Mouse (Mus musculus) neural tube, embryonic 13.5 days (tissue): Measurements from ENCODE around the gene Asic2. TPM values are rescaled to one million over a fixed set of nuclear protein-coding genes. Genes with fewer than 3 reads are reported as not detected.

Experiments used
- ATAC-seq: fragments of 200-750 bp; cut with Nextera tagmentation; 2 replicates; pipeline ENCODE4 v1.8.0; 2017; ENCODE audit warnings: low read depth, mild to moderate bottlenecking, moderate TSS enrichment, moderate library complexity
- H3K27ac ChIP-seq: fragments of 300-500 bp; sonication (generic); replicated peaks from 2 replicates; pipeline ENCODE4 v1.5.1; 2015; ENCODE audit warnings: moderate library complexity, mild to moderate bottlenecking, inconsistent platforms
- H3K27me3 ChIP-seq: fragments of 300-500 bp; sonication (generic); 2 replicates; pipeline ENCODE4 v1.6.1; 2015; ENCODE audit warnings: mild to moderate bottlenecking, inconsistent platforms
- H3K36me3 ChIP-seq: fragments of 300-500 bp; sonication (generic); 2 replicates; pipeline ENCODE4 v1.6.1; 2015; ENCODE audit warnings: mild to moderate bottlenecking, inconsistent platforms
- H3K4me1 ChIP-seq: fragments of 300-500 bp; sonication (generic); replicated peaks from 2 replicates; pipeline ENCODE4 v1.6.1; 2015; ENCODE audit warnings: inconsistent platforms
- H3K4me2 ChIP-seq: fragments of 300-500 bp; sonication (generic); 2 replicates; pipeline ENCODE4 v1.6.1; 2015; ENCODE audit warnings: inconsistent platforms, mild to moderate bottlenecking, moderate library complexity
- H3K4me3 ChIP-seq: fragments of 300-500 bp; sonication (generic); 2 replicates; pipeline ENCODE4 v1.5.1; 2015; ENCODE audit warnings: mild to moderate bottlenecking, inconsistent platforms
- H3K9ac ChIP-seq: fragments of 300-500 bp; sonication (generic); 2 replicates; pipeline ENCODE4 v1.6.1; 2015; ENCODE audit warnings: moderate library complexity, mild to moderate bottlenecking, inconsistent platforms
- H3K9me3 ChIP-seq: fragments of 300-500 bp; sonication (generic); 2 replicates; pipeline ENCODE4 v1.6.1; 2016; ENCODE audit warnings: inconsistent platforms
- WGBS: fragments of 180-500 bp; shearing (Covaris S2); methylation state at CpG from one replicate; pipeline ENCODE4 v1.1.7; 2015; 5-methylcytosine and 5-hydroxymethylcytosine counted together
- polyA plus RNA-seq: library from polyadenylated mRNA; unstranded; fragments of >200 nt; fragmentation: Nextera tagmentation; extraction: Ambion mirVana; gene quantifications from 2 replicates; pipeline ENCODE4 v1.2.1, GENCODE M21; 2015

Asic2 gene
- polyA plus RNA-seq, 1 experiment from 2014 or later, result 9.1 TPM

- WGBS, result 57% methylated on average over 4 of the region's 4 CpGs
- H3K27me3 ChIP-seq, result no peaks in the 10 kb centered on the region
- H3K4me3 ChIP-seq, result no peak overlapping the region
- no peak for ATAC-seq
- no peak overlapping the region for H3K27ac ChIP-seq
- H3K9me3 ChIP-seq, result no peaks in the 10 kb centered on the region; the same call in 1 of the 2 replicates
- H3K4me1 ChIP-seq, result no peaks in the 10 kb centered on the region
- no peak overlapping the region for H3K9ac ChIP-seq
- no peaks in the 10 kb centered on the region for H3K36me3 ChIP-seq
- no peak overlapping the region for H3K4me2 ChIP-seq
Measured at GRCm38 (mm10) chr11:81163056-81163455, 805.2 kb downstream of the Asic2 start.

GRCm38 (mm10) chr11:81153841-81154240 lies 814.4 kb downstream of the Asic2 start:
- peak overlapping the region; percentile 83 for H3K9ac ChIP-seq
- 9% methylated on average over 13 of the region's 13 CpGs for WGBS
- H3K4me1 ChIP-seq, result peaks cover 34% of the 10 kb centered on the region
- peaks cover 53% of the 10 kb centered on the region for H3K27me3 ChIP-seq
- peak overlapping the region; percentile 96 for H3K4me2 ChIP-seq
- H3K27ac ChIP-seq, result no peak overlapping the region; the same call in 1 of the 2 replicates
- H3K9me3 ChIP-seq, result no peaks in the 10 kb centered on the region
- H3K4me3 ChIP-seq, result peak overlapping the region; percentile 64
- ATAC-seq, result peak; percentile 29; the same call in 1 of the 2 replicates
- H3K36me3 ChIP-seq, result no peaks in the 10 kb centered on the region

DNA sequence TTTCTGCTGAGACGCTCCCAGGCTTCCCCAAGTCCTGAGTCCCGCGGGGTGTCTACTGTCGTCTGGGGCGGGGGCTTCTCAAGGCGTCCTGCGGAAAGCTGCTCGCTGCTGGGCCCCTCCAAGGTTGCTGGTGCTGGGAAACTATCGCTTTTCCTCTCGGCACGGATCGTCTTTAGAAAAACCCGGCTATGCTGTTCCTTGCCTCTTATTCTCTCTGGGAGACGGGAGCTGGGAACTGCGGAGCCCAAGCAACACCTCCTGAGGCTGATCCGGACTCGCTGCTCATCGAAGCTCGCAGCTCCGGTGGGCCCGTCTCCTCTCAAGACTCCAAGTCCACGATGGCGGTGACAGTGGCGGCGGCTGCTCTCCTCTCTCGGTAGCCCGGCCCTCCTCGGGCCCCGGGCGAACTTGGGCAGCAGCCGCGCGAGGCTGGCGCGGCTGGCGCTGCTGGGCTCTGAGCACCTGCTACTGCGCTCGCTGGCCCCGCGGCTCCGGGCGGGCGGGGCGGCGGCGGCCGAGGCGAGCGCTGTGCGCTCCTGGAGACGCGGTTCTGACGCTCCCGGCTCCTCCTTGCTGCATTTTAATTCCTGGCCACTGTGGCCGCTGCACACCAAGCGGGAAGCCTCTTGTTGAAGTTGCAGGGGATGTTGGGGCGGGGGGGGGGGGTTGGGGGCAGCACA lies 815.0 kb downstream of the Asic2 start:
- H3K9ac ChIP-seq, result peak overlapping the region; percentile 83
- H3K27me3 ChIP-seq, result peaks cover 54% of the 10 kb centered on the region
- no peaks in the 10 kb centered on the region for H3K36me3 ChIP-seq
- no peaks in the 10 kb centered on the region for H3K9me3 ChIP-seq
- peak overlapping the region; percentile 96 for H3K4me2 ChIP-seq
- H3K4me1 ChIP-seq, result peaks cover 37% of the 10 kb centered on the region
- peak overlapping the region; percentile 64 for H3K4me3 ChIP-seq
- under 1% methylated on average over 57 of the region's 57 CpGs for WGBS
- ATAC-seq, result peak; percentile 88
- H3K27ac ChIP-seq, result peak overlapping the region; percentile 88

- Histone ChIP-seq H3K9me3 (no peaks in the 10 kb centered on the region), H3K9ac (peak overlapping the region; percentile 83), H3K27ac (peak overlapping the region; percentile 88), H3K36me3 (no peaks in the 10 kb centered on the region), H3K4me2 (peak overlapping the region; percentile 96), H3K4me3 (peak overlapping the region; percentile 64), H3K27me3 (peaks cover 57% of the 10 kb centered on the region), H3K4me1 (peaks cover 37% of the 10 kb centered on the region)
- WGBS, result under 1% methylated on average over 54 of the region's 55 CpGs
- peak; percentile 90 for ATAC-seq
Measured at GRCm38 (mm10) chr11:81152460-81153160, 815.6 kb downstream of the Asic2 start.

DNA sequence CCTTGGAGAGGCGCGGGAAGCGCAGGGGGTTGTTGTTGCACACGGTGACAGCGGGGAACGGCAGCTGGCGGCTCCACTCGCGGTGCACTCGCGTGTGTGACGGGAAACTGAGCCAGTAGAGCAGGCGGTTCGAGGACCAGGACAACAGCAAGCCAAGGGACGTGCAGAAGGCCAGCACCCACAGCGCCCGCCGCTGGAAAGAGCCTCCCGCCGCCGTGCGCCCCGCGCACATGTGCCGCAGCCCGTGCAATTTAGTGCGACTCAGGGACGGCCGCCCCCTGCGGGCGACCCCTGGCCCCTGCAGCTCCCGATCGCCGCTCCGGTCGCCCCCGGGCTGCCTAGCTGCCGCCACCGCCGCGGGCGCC lies 816.3 kb downstream of the Asic2 start:
- WGBS, result under 1% methylated on average over 33 of the region's 42 CpGs
- Histone ChIP-seq H3K4me1 (peaks cover 37% of the 10 kb centered on the region), H3K9me3 (no peaks in the 10 kb centered on the region), H3K4me2 (peak overlapping the region; percentile 96), H3K9ac (peak overlapping the region; percentile 83), H3K27me3 (peaks cover 57% of the 10 kb centered on the region), H3K4me3 (peak overlapping the region; percentile 64), H3K36me3 (no peaks in the 10 kb centered on the region), H3K27ac (peak overlapping the region; percentile 88)
- peak; percentile 34 for ATAC-seq

GRCm38 (mm10) chr11:81151286-81152020 lies 816.8 kb downstream of the Asic2 start:
- WGBS, result 4% methylated on average over 36 of the region's 36 CpGs
- no peaks in the 10 kb centered on the region for H3K9me3 ChIP-seq
- peaks cover 41% of the 10 kb centered on the region for H3K4me1 ChIP-seq
- H3K4me3 ChIP-seq, result peak overlapping the region; percentile 64
- no peak for ATAC-seq
- H3K27ac ChIP-seq, result 0 out of 2 replicates have a peak overlapping the region, but pooled peaks have one; percentile 88
- H3K4me2 ChIP-seq, result peak overlapping the region; percentile 96
- no peaks in the 10 kb centered on the region for H3K36me3 ChIP-seq
- H3K27me3 ChIP-seq, result peaks cover 56% of the 10 kb centered on the region
- peak overlapping the region; percentile 83 for H3K9ac ChIP-seq

DNA sequence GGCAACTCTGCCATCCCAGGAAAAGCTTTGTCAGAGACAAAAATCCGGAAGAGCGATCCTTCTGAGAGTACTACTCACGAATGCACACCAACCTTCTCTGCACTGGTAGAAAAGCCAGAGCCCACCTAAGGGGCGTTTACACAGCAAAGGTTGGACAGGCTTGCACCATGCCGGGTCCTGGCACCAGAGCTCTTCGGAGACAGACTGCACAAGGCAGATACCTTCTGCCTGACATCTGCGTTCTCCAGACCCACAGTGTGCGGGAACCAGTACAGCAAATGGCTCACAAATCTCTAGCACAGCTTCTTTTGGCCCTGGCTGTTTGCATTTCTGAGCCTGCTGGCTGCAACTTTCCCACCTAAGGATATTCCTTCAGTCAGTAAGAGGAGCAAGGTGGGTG lies 817.6 kb downstream of the Asic2 start:
- H3K4me3 ChIP-seq, result no peak overlapping the region
- no peaks in the 10 kb centered on the region for H3K36me3 ChIP-seq
- H3K27me3 ChIP-seq, result peaks cover 48% of the 10 kb centered on the region
- H3K27ac ChIP-seq, result no peak overlapping the region
- no peak for ATAC-seq
- no peak overlapping the region for H3K9ac ChIP-seq
- H3K4me1 ChIP-seq, result peaks cover 41% of the 10 kb centered on the region
- 83% methylated on average over 8 of the region's 8 CpGs for WGBS
- H3K9me3 ChIP-seq, result no peaks in the 10 kb centered on the region
- H3K4me2 ChIP-seq, result peak overlapping the region; percentile 96

DNA sequence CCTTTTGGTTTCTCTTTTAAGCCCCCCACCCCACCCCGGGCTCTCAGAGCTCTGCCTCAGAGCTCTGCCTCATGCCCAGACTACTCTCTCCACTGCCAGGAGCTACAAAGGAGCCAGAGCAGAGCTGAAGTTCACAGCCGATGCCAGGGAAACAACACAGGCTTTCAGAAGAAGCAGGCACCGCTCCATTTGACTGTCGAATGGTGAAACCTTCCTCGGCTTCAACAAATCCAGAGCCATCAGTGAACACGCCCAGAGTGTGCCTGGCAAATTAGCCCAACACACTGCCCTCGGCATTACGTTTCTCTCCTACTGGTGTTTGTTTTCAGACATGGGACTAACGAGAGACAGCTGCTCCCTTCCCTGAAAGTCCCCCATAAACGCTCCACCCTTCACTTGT lies 819.8 kb downstream of the Asic2 start:
- no peak overlapping the region for H3K9ac ChIP-seq
- H3K4me1 ChIP-seq, result peaks cover 34% of the 10 kb centered on the region
- H3K36me3 ChIP-seq, result no peaks in the 10 kb centered on the region
- no peak overlapping the region for H3K4me3 ChIP-seq
- no peaks in the 10 kb centered on the region for H3K9me3 ChIP-seq
- H3K4me2 ChIP-seq, result 0 out of 2 replicates have a peak overlapping the region, but pooled peaks have one; percentile 18
- H3K27me3 ChIP-seq, result peaks cover 29% of the 10 kb centered on the region
- ATAC-seq, result no peak
- 67% methylated on average over 10 of the region's 10 CpGs for WGBS
- no peak overlapping the region for H3K27ac ChIP-seq

- no peaks in the 10 kb centered on the region for H3K9me3 ChIP-seq
- ATAC-seq, result no peak
- H3K9ac ChIP-seq, result no peak overlapping the region
- H3K4me2 ChIP-seq, result no peak overlapping the region
- H3K27me3 ChIP-seq, result peaks cover 25% of the 10 kb centered on the region
- H3K36me3 ChIP-seq, result no peaks in the 10 kb centered on the region
- H3K4me1 ChIP-seq, result peaks cover 26% of the 10 kb centered on the region
- 83% methylated on average over 9 of the region's 9 CpGs for WGBS
- no peak overlapping the region for H3K27ac ChIP-seq
- no peak overlapping the region for H3K4me3 ChIP-seq
Measured at GRCm38 (mm10) chr11:81146574-81147157, 821.6 kb downstream of the Asic2 start.

DNA sequence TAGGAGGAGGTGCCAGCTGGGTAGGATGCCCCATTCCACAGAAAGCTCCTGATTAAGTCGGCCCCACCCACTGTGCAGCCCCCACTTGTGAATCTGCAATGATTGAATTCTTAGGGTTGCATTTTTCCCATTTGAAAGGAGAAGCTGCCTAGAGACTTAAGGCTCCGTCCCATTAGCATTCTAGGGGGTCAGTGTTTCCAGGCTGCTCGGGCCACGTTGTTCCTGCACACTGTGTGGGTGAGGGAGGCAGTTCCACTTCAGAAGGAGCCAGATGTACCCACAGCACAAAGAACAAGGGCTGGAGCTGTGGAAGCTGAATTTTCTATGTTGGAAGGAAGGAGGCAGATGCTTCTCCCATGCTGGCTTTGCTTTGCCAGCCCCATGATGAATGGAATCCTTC lies 833.1 kb downstream of the Asic2 start:
- ATAC-seq, result no peak
- H3K4me2 ChIP-seq, result no peak overlapping the region
- 59% methylated on average over 4 of the region's 4 CpGs for WGBS
- H3K27me3 ChIP-seq, result no peaks in the 10 kb centered on the region
- no peaks in the 10 kb centered on the region for H3K9me3 ChIP-seq
- H3K4me1 ChIP-seq, result peaks cover 11% of the 10 kb centered on the region
- no peaks in the 10 kb centered on the region for H3K36me3 ChIP-seq
- H3K9ac ChIP-seq, result no peak overlapping the region
- H3K4me3 ChIP-seq, result no peak overlapping the region
- no peak overlapping the region for H3K27ac ChIP-seq

GRCm38 (mm10) chr11:81133950-81134349 lies 834.3 kb downstream of the Asic2 start:
- WGBS, result 10% methylated on average over 5 of the region's 5 CpGs
- H3K27ac ChIP-seq, result peak overlapping the region; percentile 6; the same call in 1 of the 2 replicates

More at GRCm38 (mm10) chr11:81133950-81134349, 834.3 kb downstream of the Asic2 start:
- Histone ChIP-seq H3K4me3 (no peak overlapping the region), H3K27me3 (no peaks in the 10 kb centered on the region), H3K9me3 (no peaks in the 10 kb centered on the region), H3K36me3 (no peaks in the 10 kb centered on the region), H3K9ac (no peak overlapping the region), H3K4me2 (no peak overlapping the region), H3K4me1 (peaks cover 11% of the 10 kb centered on the region)
- peak; percentile 3; the same call in 1 of the 2 replicates for ATAC-seq
